Mouse (Mus musculus): ENCODE measurements at regions not wholly inside any gene's neighbourhood (a gene's known extent, or its start where the extent isn't known, plus 50 kb on each side); places are given as distances from the start of the nearest gene placed in this dataset.

GRCm38 (mm10) chr11:90812971-90813370, 124.8 kb upstream of the Tom1l1 start:
- no peaks in the 10 kb centered on the region for H3K36me3 ChIP-seq (ENCODE audit: control insufficient read depth, insufficient read depth, low read length)
- ATAC-seq (ENCODE audit: insufficient read depth, low FRiP score, low TSS enrichment): no peak
- no peaks in the 10 kb centered on the region for H3K9me3 ChIP-seq (ENCODE audit: control insufficient read depth, low read length)
- H3K4me1 ChIP-seq (ENCODE audit: control insufficient read depth, insufficient read depth, low read length): no peaks in the 10 kb centered on the region
- H3K27me3 ChIP-seq (ENCODE audit: control insufficient read depth, insufficient read depth, low read length): no peaks in the 10 kb centered on the region
- 86% methylated on average over 2 of the region's 2 CpGs for whole genome bisulfite sequencing
- no peak for DNase-seq (ENCODE audit: low spot score)
- no peak overlapping the region for H3K27ac ChIP-seq (ENCODE audit: low read depth, low read length)
- H3K4me3 ChIP-seq (ENCODE audit: low read depth, low read length): no peak overlapping the region
- no peak overlapping the region for H3K4me2 ChIP-seq (ENCODE audit: low read depth)
- H3K9ac ChIP-seq (ENCODE audit: low read length): no peak overlapping the region

GRCm38 (mm10) chr11:90812530-90812929, 124.4 kb upstream of the Tom1l1 start:
- Histone ChIP-seq H3K36me3 (ENCODE audit: control insufficient read depth, insufficient read depth, low read length) (no peaks in the 10 kb centered on the region), H3K27ac (ENCODE audit: low read depth, low read length) (no peak overlapping the region), H3K4me1 (ENCODE audit: control insufficient read depth, insufficient read depth, low read length) (no peaks in the 10 kb centered on the region), H3K4me3 (ENCODE audit: low read depth, low read length) (no peak overlapping the region), H3K9ac (ENCODE audit: low read length) (no peak overlapping the region), H3K4me2 (ENCODE audit: low read depth) (no peak overlapping the region), H3K27me3 (ENCODE audit: control insufficient read depth, insufficient read depth, low read length) (no peaks in the 10 kb centered on the region), H3K9me3 (ENCODE audit: control insufficient read depth, low read length) (no peaks in the 10 kb centered on the region)
- no peak for ATAC-seq (ENCODE audit: insufficient read depth, low FRiP score, low TSS enrichment)
- 92% methylated on average over 4 of the region's 4 CpGs for WGBS
- no peak for DNase-seq (ENCODE audit: low spot score)

- 63% methylated on average over 1 of the region's 1 CpGs for WGBS
- no peak overlapping the region for H3K4me2 ChIP-seq (ENCODE audit: low read depth)
- no peaks in the 10 kb centered on the region for H3K27me3 ChIP-seq (ENCODE audit: control insufficient read depth, insufficient read depth, low read length)
- H3K9me3 ChIP-seq (ENCODE audit: control insufficient read depth, low read length): no peaks in the 10 kb centered on the region
- no peak overlapping the region for H3K9ac ChIP-seq (ENCODE audit: low read length)
- H3K36me3 ChIP-seq (ENCODE audit: control insufficient read depth, insufficient read depth, low read length): no peaks in the 10 kb centered on the region
- no peak overlapping the region for H3K27ac ChIP-seq (ENCODE audit: low read depth, low read length)
- DNase-seq (ENCODE audit: low spot score): peak; percentile 9
- no peak overlapping the region for H3K4me3 ChIP-seq (ENCODE audit: low read depth, low read length)
- no peak for ATAC-seq (ENCODE audit: insufficient read depth, low FRiP score, low TSS enrichment)
- no peaks in the 10 kb centered on the region for H3K4me1 ChIP-seq (ENCODE audit: control insufficient read depth, insufficient read depth, low read length)
Observed at GRCm38 (mm10) chr11:90808443-90808842, 120.3 kb upstream of the Tom1l1 start.

GRCm38 (mm10) chr11:90807343-90807742, 119.2 kb upstream of the Tom1l1 start:
- no peaks in the 10 kb centered on the region for H3K36me3 ChIP-seq (ENCODE audit: control insufficient read depth, insufficient read depth, low read length)
- no peak overlapping the region for H3K9ac ChIP-seq (ENCODE audit: low read length)
- H3K4me3 ChIP-seq (ENCODE audit: low read depth, low read length): no peak overlapping the region

GRCm38 (mm10) chr11:90802569-90803363, 114.6 kb upstream of the Tom1l1 start:
- Histone ChIP-seq H3K27ac (ENCODE audit: low read depth, low read length) (no peak overlapping the region), H3K27me3 (ENCODE audit: control insufficient read depth, insufficient read depth, low read length) (no peaks in the 10 kb centered on the region), H3K4me2 (ENCODE audit: low read depth) (no peak overlapping the region), H3K4me3 (ENCODE audit: low read depth, low read length) (no peak overlapping the region), H3K36me3 (ENCODE audit: control insufficient read depth, insufficient read depth, low read length) (no peaks in the 10 kb centered on the region), H3K9ac (ENCODE audit: low read length) (no peak overlapping the region), H3K9me3 (ENCODE audit: control insufficient read depth, low read length) (no peaks in the 10 kb centered on the region), H3K4me1 (ENCODE audit: control insufficient read depth, insufficient read depth, low read length) (no peaks in the 10 kb centered on the region)
- no peak for DNase-seq (ENCODE audit: low spot score)
- ATAC-seq (ENCODE audit: insufficient read depth, low FRiP score, low TSS enrichment): no peak
- 75% methylated on average over 7 of the region's 7 CpGs for WGBS

More at GRCm38 (mm10) chr11:90807343-90807742, 119.2 kb upstream of the Tom1l1 start:
- H3K27me3 ChIP-seq (ENCODE audit: control insufficient read depth, insufficient read depth, low read length): no peaks in the 10 kb centered on the region
- 94% methylated on average over 5 of the region's 5 CpGs for WGBS
- no peak for ATAC-seq (ENCODE audit: insufficient read depth, low FRiP score, low TSS enrichment)
- H3K4me1 ChIP-seq (ENCODE audit: control insufficient read depth, insufficient read depth, low read length): no peaks in the 10 kb centered on the region
- no peak for DNase-seq (ENCODE audit: low spot score)
- H3K4me2 ChIP-seq (ENCODE audit: low read depth): no peak overlapping the region
- H3K9me3 ChIP-seq (ENCODE audit: control insufficient read depth, low read length): no peaks in the 10 kb centered on the region
- H3K27ac ChIP-seq (ENCODE audit: low read depth, low read length): no peak overlapping the region

GRCm38 (mm10) chr11:90797577-90797976, 109.4 kb upstream of the Tom1l1 start:
- H3K36me3 ChIP-seq (ENCODE audit: control insufficient read depth, insufficient read depth, low read length): no peaks in the 10 kb centered on the region
- H3K4me2 ChIP-seq (ENCODE audit: low read depth): no peak overlapping the region
- H3K9ac ChIP-seq (ENCODE audit: low read length): no peak overlapping the region
- DNase-seq (ENCODE audit: low spot score) (no peak), ATAC-seq (ENCODE audit: insufficient read depth, low FRiP score, low TSS enrichment) (no peak)
- no peak overlapping the region for H3K4me3 ChIP-seq (ENCODE audit: low read depth, low read length)
- no peak overlapping the region for H3K27ac ChIP-seq (ENCODE audit: low read depth, low read length)
- H3K27me3 ChIP-seq (ENCODE audit: control insufficient read depth, insufficient read depth, low read length): no peaks in the 10 kb centered on the region
- WGBS: 99% methylated on average over 2 of the region's 2 CpGs
- no peaks in the 10 kb centered on the region for H3K9me3 ChIP-seq (ENCODE audit: control insufficient read depth, low read length)
- no peaks in the 10 kb centered on the region for H3K4me1 ChIP-seq (ENCODE audit: control insufficient read depth, insufficient read depth, low read length)

- Histone ChIP-seq H3K27me3 (ENCODE audit: control insufficient read depth, insufficient read depth, low read length) (no peaks in the 10 kb centered on the region), H3K4me1 (ENCODE audit: control insufficient read depth, insufficient read depth, low read length) (no peaks in the 10 kb centered on the region), H3K27ac (ENCODE audit: low read depth, low read length) (no peak overlapping the region), H3K36me3 (ENCODE audit: control insufficient read depth, insufficient read depth, low read length) (no peaks in the 10 kb centered on the region), H3K9ac (ENCODE audit: low read length) (no peak overlapping the region), H3K4me3 (ENCODE audit: low read depth, low read length) (no peak overlapping the region), H3K9me3 (ENCODE audit: control insufficient read depth, low read length) (no peaks in the 10 kb centered on the region), H3K4me2 (ENCODE audit: low read depth) (no peak overlapping the region)
- no peak for DNase-seq (ENCODE audit: low spot score)
- no peak for ATAC-seq (ENCODE audit: insufficient read depth, low FRiP score, low TSS enrichment)
- 89% methylated on average over 8 of the region's 8 CpGs for WGBS
Observed at GRCm38 (mm10) chr11:90783537-90783936, 95.4 kb upstream of the Tom1l1 start.

- H3K4me3 ChIP-seq (ENCODE audit: low read depth, low read length): no peak overlapping the region
- no peaks in the 10 kb centered on the region for H3K4me1 ChIP-seq (ENCODE audit: control insufficient read depth, insufficient read depth, low read length)
- no peaks in the 10 kb centered on the region for H3K9me3 ChIP-seq (ENCODE audit: control insufficient read depth, low read length)
- WGBS: 43% methylated on average over 6 of the region's 6 CpGs
- ATAC-seq (ENCODE audit: insufficient read depth, low FRiP score, low TSS enrichment) (peak; percentile 66; the same call in 1 of the 2 replicates), DNase-seq (ENCODE audit: low spot score) (peak; percentile 67)
- H3K27ac ChIP-seq (ENCODE audit: low read depth, low read length): no peak overlapping the region
- H3K9ac ChIP-seq (ENCODE audit: low read length): no peak overlapping the region
- no peaks in the 10 kb centered on the region for H3K27me3 ChIP-seq (ENCODE audit: control insufficient read depth, insufficient read depth, low read length)
- H3K36me3 ChIP-seq (ENCODE audit: control insufficient read depth, insufficient read depth, low read length): no peaks in the 10 kb centered on the region
- no peak overlapping the region for H3K4me2 ChIP-seq (ENCODE audit: low read depth)
Observed at GRCm38 (mm10) chr11:90782975-90783374, 94.8 kb upstream of the Tom1l1 start.

- no peak for DNase-seq (ENCODE audit: low spot score)
- H3K9me3 ChIP-seq (ENCODE audit: control insufficient read depth, low read length): no peaks in the 10 kb centered on the region
- no peaks in the 10 kb centered on the region for H3K4me1 ChIP-seq (ENCODE audit: control insufficient read depth, insufficient read depth, low read length)
Observed at GRCm38 (mm10) chr11:90775752-90776151, 87.6 kb upstream of the Tom1l1 start.

More at GRCm38 (mm10) chr11:90775752-90776151, 87.6 kb upstream of the Tom1l1 start:
- Histone ChIP-seq H3K27ac (ENCODE audit: low read depth, low read length) (no peak overlapping the region), H3K36me3 (ENCODE audit: control insufficient read depth, insufficient read depth, low read length) (no peaks in the 10 kb centered on the region), H3K4me3 (ENCODE audit: low read depth, low read length) (no peak overlapping the region), H3K9ac (ENCODE audit: low read length) (no peak overlapping the region), H3K4me2 (ENCODE audit: low read depth) (no peak overlapping the region), H3K27me3 (ENCODE audit: control insufficient read depth, insufficient read depth, low read length) (no peaks in the 10 kb centered on the region)
- WGBS: 23% methylated on average over 1 of the region's 1 CpGs
- no peak for ATAC-seq (ENCODE audit: insufficient read depth, low FRiP score, low TSS enrichment)

Measured in neural tube, embryonic 11.5 days (tissue).